Mouse (Mus musculus) embryonic facial prominence, embryonic 13.5 days (tissue): ENCODE data around the gene Scrn1. TPM values are rescaled to one million over a fixed set of nuclear protein-coding genes. Genes with fewer than 3 reads are reported as not detected.

Experiments used
- ATAC-seq: fragments of 200-750 bp; cut with Nextera tagmentation; 2 replicates; pipeline ENCODE4 v1.8.0; 2017; ENCODE audit warnings: low read depth; ENCODE audit not compliant: insufficient number of reproducible peaks, insufficient read depth, low FRiP score, low TSS enrichment
- H3K27ac ChIP-seq: fragments of 300-500 bp; sonication (generic); 2 replicates; pipeline ENCODE4 v1.5.1; 2015; ENCODE audit warnings: moderate library complexity, mild to moderate bottlenecking, inconsistent platforms
- H3K27me3 ChIP-seq: fragments of 300-500 bp; sonication (generic); 2 replicates; pipeline ENCODE4 v1.6.1; 2015; ENCODE audit warnings: mild to moderate bottlenecking, inconsistent platforms
- H3K36me3 ChIP-seq: fragments of 300-500 bp; sonication (generic); 2 replicates; pipeline ENCODE4 v1.6.1; 2015; ENCODE audit warnings: mild to moderate bottlenecking, inconsistent platforms
- H3K4me1 ChIP-seq: fragments of 300-500 bp; sonication (generic); 2 replicates; pipeline ENCODE4 v1.6.1; 2015; ENCODE audit warnings: inconsistent platforms
- H3K4me2 ChIP-seq: fragments of 300-500 bp; sonication (generic); 2 replicates; pipeline ENCODE4 v1.6.1; 2015; ENCODE audit warnings: moderate library complexity, mild to moderate bottlenecking, inconsistent platforms
- H3K4me3 ChIP-seq: fragments of 300-500 bp; sonication (generic); 2 replicates; pipeline ENCODE4 v1.5.1; 2015; ENCODE audit warnings: mild to moderate bottlenecking, inconsistent platforms
- H3K9ac ChIP-seq: fragments of 300-500 bp; sonication (generic); 2 replicates; pipeline ENCODE4 v1.6.1; 2015; ENCODE audit warnings: mild to moderate bottlenecking, inconsistent platforms
- H3K9me3 ChIP-seq: fragments of 300-500 bp; sonication (generic); 2 replicates; pipeline ENCODE4 v1.6.1; 2016; ENCODE audit warnings: inconsistent platforms
- WGBS: fragments of 180-500 bp; shearing (Covaris S2); methylation state at CpG from one replicate; pipeline ENCODE4 v1.1.7; 2015; ENCODE audit warnings: mixed read lengths; 5-methylcytosine and 5-hydroxymethylcytosine counted together
- polyA plus RNA-seq: library from polyadenylated mRNA; unstranded; fragments of >200 nt; fragmentation: Nextera tagmentation; extraction: Ambion mirVana; gene quantifications from 2 replicates; pipeline ENCODE4 v1.2.1, GENCODE M21; 2015

The Scrn1 gene
- polyA plus RNA-seq, 1 experiment from 2014 or later, result 7.3 TPM

- Histone ChIP-seq H3K4me2 (peak overlapping the region; percentile 71), H3K36me3 (no peaks in the 10 kb centered on the region), H3K4me1 (peaks cover 44% of the 10 kb centered on the region), H3K27ac (no peak overlapping the region; the same call in 1 of the 2 replicates), H3K9me3 (no peaks in the 10 kb centered on the region), H3K27me3 (no peaks in the 10 kb centered on the region), H3K4me3 (peak overlapping the region; percentile 61), H3K9ac (0 out of 2 replicates have a peak overlapping the region, but pooled peaks have one; percentile 77)
- 47% methylated on average over 8 of the region's 8 CpGs for WGBS
- ATAC-seq, result no peak
Measured at GRCm38 (mm10) chr6:54593766-54594468, 27.6 kb upstream of the Scrn1 start.

GRCm38 (mm10) chr6:54592938-54593535 lies 26.7 kb upstream of the Scrn1 start:
- no peaks in the 10 kb centered on the region for H3K36me3 ChIP-seq
- peak overlapping the region; percentile 74 for H3K27ac ChIP-seq
- under 1% methylated on average over 20 of the region's 20 CpGs for WGBS
- H3K9ac ChIP-seq, result peak overlapping the region; percentile 77
- peak overlapping the region; percentile 71 for H3K4me2 ChIP-seq
- peaks cover 44% of the 10 kb centered on the region for H3K4me1 ChIP-seq
- H3K27me3 ChIP-seq, result no peaks in the 10 kb centered on the region
- H3K9me3 ChIP-seq, result no peaks in the 10 kb centered on the region
- H3K4me3 ChIP-seq, result peak overlapping the region; percentile 61
- ATAC-seq, result peak; percentile 81

DNA sequence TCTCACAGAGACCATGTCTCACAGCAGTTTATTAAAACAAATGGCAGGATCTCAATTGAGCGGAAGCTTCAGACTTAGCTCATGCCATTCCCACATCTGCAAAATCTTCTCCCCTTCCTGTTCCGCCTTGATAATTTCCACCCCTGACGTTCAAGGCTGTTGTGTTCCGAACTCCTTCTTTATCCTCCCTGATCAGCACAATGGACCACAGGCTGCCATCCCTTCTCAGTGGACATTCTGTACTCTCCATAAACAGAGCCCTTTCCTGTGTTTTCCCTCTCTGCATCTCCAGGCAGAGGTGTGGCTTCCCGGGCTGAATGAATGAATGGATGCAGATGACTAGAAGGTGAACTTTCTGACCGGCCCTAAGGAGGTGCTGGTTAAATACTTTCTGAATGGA lies 25.5 kb upstream of the Scrn1 start:
- Histone ChIP-seq H3K27me3 (no peaks in the 10 kb centered on the region), H3K4me1 (peaks cover 38% of the 10 kb centered on the region), H3K4me3 (peak overlapping the region; percentile 36), H3K9ac (peak overlapping the region; percentile 57), H3K36me3 (no peaks in the 10 kb centered on the region), H3K4me2 (peak overlapping the region; percentile 71), H3K27ac (no peak overlapping the region), H3K9me3 (no peaks in the 10 kb centered on the region)
- no peak for ATAC-seq
- WGBS, result 34% methylated on average over 6 of the region's 6 CpGs

DNA sequence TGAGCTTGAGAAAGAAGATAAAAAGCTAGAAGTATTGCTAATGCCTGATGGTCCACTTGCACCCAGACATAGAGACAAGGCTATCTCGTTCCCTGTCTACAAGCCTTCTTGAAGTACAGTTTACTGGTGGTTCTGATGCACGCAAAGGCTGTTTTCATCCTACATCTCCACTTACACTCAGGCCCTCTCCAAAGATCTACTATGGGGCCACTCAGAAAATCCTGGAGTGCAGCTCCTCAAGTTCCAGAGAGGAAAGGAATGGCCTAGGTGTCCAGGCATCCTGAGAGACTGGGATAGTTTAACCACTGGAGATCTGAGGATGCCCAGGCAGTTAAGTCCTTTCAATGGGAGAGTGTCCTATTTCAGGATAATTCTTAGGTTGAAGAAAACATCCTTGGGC lies 24.4 kb upstream of the Scrn1 start:
- H3K36me3 ChIP-seq, result no peaks in the 10 kb centered on the region
- ATAC-seq, result no peak
- H3K9me3 ChIP-seq, result no peaks in the 10 kb centered on the region
- no peak overlapping the region for H3K27ac ChIP-seq
- WGBS, result 93% methylated on average over 2 of the region's 2 CpGs
- no peaks in the 10 kb centered on the region for H3K27me3 ChIP-seq
- no peak overlapping the region for H3K9ac ChIP-seq
- H3K4me1 ChIP-seq, result peaks cover 27% of the 10 kb centered on the region
- H3K4me3 ChIP-seq, result no peak overlapping the region
- H3K4me2 ChIP-seq, result peak overlapping the region; percentile 71; the same call in 1 of the 2 replicates

- Histone ChIP-seq H3K36me3 (peaks cover 9% of the 10 kb centered on the region; the same call in 1 of the 2 replicates), H3K27ac (no peak overlapping the region), H3K27me3 (no peaks in the 10 kb centered on the region), H3K4me2 (no peak overlapping the region), H3K4me1 (peaks cover 17% of the 10 kb centered on the region), H3K9ac (no peak overlapping the region), H3K4me3 (no peak overlapping the region), H3K9me3 (no peaks in the 10 kb centered on the region)
- 71% methylated on average over 1 of the region's 1 CpGs for WGBS
- no peak for ATAC-seq
Measured at GRCm38 (mm10) chr6:54588212-54588611, 21.9 kb upstream of the Scrn1 start.

DNA sequence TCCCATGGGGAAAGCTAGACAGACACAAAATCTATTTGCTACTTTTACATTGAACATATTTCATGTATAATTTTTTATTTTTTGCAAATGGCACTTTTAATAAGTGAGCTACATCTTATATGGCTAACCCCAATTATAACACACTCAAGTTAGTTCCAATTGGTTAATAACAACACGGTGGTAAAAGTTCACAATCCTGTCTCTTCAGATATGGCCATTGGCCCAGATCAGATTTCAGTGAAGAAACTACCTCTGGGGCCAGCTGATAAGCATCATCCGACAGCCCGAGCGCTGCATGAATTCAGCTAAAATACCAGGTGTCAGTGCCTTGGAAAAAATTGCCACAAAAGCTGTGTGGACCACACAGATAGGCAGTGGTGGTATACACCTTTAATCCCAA lies 21.4 kb upstream of the Scrn1 start:
- H3K36me3 ChIP-seq, result peaks cover 14% of the 10 kb centered on the region
- no peaks in the 10 kb centered on the region for H3K9me3 ChIP-seq
- H3K4me1 ChIP-seq, result peaks cover 17% of the 10 kb centered on the region
- no peak overlapping the region for H3K4me2 ChIP-seq
- no peaks in the 10 kb centered on the region for H3K27me3 ChIP-seq
- H3K27ac ChIP-seq, result no peak overlapping the region
- ATAC-seq, result no peak
- H3K9ac ChIP-seq, result no peak overlapping the region
- H3K4me3 ChIP-seq, result no peak overlapping the region
- WGBS, result 59% methylated on average over 4 of the region's 4 CpGs

DNA sequence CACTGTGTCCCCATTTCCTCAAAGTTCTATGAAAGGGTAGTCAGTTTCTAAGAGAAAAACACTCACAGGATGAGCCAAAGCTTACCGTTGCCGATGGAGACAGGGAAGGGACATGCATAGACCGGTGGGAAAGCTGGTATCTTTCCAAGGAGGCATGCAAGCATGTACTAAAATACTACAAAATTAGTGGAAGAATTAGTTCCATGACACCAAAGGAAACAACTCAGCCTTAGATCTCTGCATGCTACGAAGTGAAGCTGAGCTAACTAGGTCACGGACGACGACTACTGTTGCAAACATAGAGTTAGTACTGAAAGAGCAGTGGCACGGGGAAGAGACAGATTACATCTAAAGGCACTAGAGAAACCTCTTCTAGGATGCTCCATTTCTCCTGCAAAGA lies 20.6 kb upstream of the Scrn1 start:
- WGBS, result 70% methylated on average over 8 of the region's 8 CpGs
- H3K4me3 ChIP-seq, result no peak overlapping the region
- peaks cover 14% of the 10 kb centered on the region for H3K4me1 ChIP-seq
- H3K36me3 ChIP-seq, result peaks cover 19% of the 10 kb centered on the region
- ATAC-seq, result no peak
- H3K27me3 ChIP-seq, result no peaks in the 10 kb centered on the region
- no peak overlapping the region for H3K27ac ChIP-seq
- no peak overlapping the region for H3K9ac ChIP-seq
- no peak overlapping the region for H3K4me2 ChIP-seq
- no peaks in the 10 kb centered on the region for H3K9me3 ChIP-seq

GRCm38 (mm10) chr6:54586175-54586574 lies 19.9 kb upstream of the Scrn1 start:
- no peak overlapping the region for H3K27ac ChIP-seq
- no peaks in the 10 kb centered on the region for H3K27me3 ChIP-seq
- no peak overlapping the region for H3K4me2 ChIP-seq
- peaks cover 19% of the 10 kb centered on the region for H3K36me3 ChIP-seq
- H3K4me3 ChIP-seq, result no peak overlapping the region
- no peak overlapping the region for H3K9ac ChIP-seq
- WGBS, result 23% methylated on average over 2 of the region's 2 CpGs
- no peaks in the 10 kb centered on the region for H3K9me3 ChIP-seq
- ATAC-seq, result no peak
- H3K4me1 ChIP-seq, result peaks cover 6% of the 10 kb centered on the region; the same call in 1 of the 2 replicates

DNA sequence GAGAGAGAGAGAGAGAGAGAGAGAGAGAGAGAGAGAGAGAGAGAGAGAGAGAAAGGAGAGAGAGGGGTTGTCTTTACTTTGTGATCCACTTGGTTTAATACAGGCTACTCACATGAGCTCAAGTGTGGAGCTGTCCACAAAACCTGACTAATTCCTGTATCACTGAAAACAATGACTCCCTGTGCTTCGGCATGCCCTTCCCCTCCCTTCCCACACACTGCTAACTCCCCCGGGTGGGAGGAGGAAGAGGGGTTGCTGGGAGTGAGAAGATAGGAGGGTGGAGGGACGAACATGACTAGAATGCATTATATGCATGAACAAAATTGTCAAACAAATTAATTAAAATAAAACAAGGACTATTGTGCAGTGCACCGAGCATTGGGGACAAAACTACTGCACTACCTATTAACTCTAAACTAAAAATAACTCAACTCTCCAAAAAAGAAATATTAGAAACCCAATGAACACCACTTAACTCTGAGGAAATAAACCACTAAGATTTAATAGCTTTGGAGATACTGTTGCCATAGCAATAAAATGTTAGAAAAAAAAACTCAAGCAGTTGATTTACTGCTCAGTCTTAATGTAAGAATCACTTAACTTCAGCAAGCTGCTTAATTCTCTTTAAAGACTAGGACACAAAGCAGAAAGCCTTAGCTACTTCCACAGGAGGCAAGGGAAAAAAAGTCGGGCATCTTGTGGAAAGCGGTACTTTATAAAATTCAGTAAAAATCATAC lies 7.1 kb upstream of the Scrn1 start:
- WGBS, result 42% methylated on average over 6 of the region's 6 CpGs
- H3K4me3 ChIP-seq, result no peak overlapping the region
- no peaks in the 10 kb centered on the region for H3K9me3 ChIP-seq
- peaks cover 6% of the 10 kb centered on the region; the same call in 1 of the 2 replicates for H3K4me1 ChIP-seq
- H3K27ac ChIP-seq, result no peak overlapping the region
- no peaks in the 10 kb centered on the region for H3K36me3 ChIP-seq
- no peaks in the 10 kb centered on the region for H3K27me3 ChIP-seq
- no peak overlapping the region for H3K9ac ChIP-seq
- no peak overlapping the region for H3K4me2 ChIP-seq
- ATAC-seq, result no peak

DNA sequence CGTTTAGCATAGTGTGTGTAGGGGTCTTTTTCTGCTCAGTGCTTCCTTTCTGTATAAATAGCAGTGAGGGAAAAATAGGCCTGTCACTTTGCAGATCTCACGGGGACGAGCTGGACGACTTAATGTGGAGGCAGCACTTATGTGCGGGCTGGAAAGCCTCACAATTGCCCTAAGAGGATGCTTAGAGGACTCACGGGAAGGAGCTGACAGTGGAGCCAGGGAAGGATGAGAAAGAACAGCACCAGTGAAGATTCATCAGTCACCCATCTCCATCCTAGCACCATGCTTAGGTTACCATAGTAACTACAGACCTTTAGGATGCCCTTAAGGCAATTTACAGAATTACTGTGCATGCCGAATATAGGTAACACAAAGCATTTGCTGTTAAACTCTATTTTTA lies 3.5 kb upstream of the Scrn1 start:
- no peak for ATAC-seq
- no peaks in the 10 kb centered on the region for H3K36me3 ChIP-seq
- no peak overlapping the region for H3K9ac ChIP-seq
- peaks cover 3% of the 10 kb centered on the region; the same call in 1 of the 2 replicates for H3K27me3 ChIP-seq
- no peaks in the 10 kb centered on the region for H3K9me3 ChIP-seq
- no peak overlapping the region for H3K4me2 ChIP-seq
- H3K27ac ChIP-seq, result no peak overlapping the region
- WGBS, result 21% methylated on average over 7 of the region's 7 CpGs
- peaks cover 32% of the 10 kb centered on the region for H3K4me1 ChIP-seq
- no peak overlapping the region for H3K4me3 ChIP-seq

- H3K9ac ChIP-seq, result peak overlapping the region; percentile 70
- 10% methylated on average over 6 of the region's 6 CpGs for WGBS
- peaks cover 3% of the 10 kb centered on the region; the same call in 1 of the 2 replicates for H3K27me3 ChIP-seq
- H3K4me2 ChIP-seq, result peak overlapping the region; percentile 95
- H3K4me3 ChIP-seq, result peak overlapping the region; percentile 54
- no peaks in the 10 kb centered on the region for H3K36me3 ChIP-seq
- H3K9me3 ChIP-seq, result no peaks in the 10 kb centered on the region
- H3K4me1 ChIP-seq, result peaks cover 37% of the 10 kb centered on the region
- ATAC-seq, result no peak
- peak overlapping the region; percentile 72; the same call in 1 of the 2 replicates for H3K27ac ChIP-seq
Measured at GRCm38 (mm10) chr6:54566546-54566919, 244 bp upstream of the Scrn1 start.
